Mouse (Mus musculus): ENCODE data around the gene Gjd2. TPM values are rescaled to one million over a fixed set of nuclear protein-coding genes. Genes with fewer than 3 reads are reported as not detected.

Gene Gjd2
- not detected for polyA plus RNA-seq (2014; fragmentation: Illumina TruSeq; extraction: RNeasy Lipid Tissue Mini Kit (QIAGEN cat#74804); ENCODE audit: low read depth, low replicate concordance)

DNA sequence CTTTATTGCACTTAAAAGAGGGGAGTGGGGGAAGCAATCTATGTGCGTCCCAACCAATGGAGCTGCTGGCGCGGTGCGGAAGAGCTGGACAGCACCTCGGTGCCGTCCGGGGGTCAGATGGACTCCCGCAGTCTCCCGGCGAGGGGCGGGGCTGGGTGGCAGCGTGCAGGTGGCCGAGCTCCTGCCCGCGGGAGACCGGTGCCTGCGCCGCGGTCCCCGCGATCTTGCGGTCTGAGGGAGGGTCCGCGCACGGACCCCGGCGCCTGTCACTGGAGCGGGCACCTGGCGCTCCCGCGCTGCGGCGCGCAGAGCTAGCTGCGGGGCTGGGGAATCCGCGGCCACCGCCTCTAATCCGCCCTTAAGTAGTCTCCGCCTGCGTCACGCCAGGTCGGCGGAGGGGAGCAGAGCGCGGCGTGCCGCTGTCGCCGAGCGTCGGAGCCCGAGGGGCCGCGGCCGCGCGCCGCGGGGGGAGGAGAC, at the start of gene Gjd2:
Gene Gjd2, minus strand, starts transcription at position 325 of the 477 bp plus-strand sequence.

DNA sequence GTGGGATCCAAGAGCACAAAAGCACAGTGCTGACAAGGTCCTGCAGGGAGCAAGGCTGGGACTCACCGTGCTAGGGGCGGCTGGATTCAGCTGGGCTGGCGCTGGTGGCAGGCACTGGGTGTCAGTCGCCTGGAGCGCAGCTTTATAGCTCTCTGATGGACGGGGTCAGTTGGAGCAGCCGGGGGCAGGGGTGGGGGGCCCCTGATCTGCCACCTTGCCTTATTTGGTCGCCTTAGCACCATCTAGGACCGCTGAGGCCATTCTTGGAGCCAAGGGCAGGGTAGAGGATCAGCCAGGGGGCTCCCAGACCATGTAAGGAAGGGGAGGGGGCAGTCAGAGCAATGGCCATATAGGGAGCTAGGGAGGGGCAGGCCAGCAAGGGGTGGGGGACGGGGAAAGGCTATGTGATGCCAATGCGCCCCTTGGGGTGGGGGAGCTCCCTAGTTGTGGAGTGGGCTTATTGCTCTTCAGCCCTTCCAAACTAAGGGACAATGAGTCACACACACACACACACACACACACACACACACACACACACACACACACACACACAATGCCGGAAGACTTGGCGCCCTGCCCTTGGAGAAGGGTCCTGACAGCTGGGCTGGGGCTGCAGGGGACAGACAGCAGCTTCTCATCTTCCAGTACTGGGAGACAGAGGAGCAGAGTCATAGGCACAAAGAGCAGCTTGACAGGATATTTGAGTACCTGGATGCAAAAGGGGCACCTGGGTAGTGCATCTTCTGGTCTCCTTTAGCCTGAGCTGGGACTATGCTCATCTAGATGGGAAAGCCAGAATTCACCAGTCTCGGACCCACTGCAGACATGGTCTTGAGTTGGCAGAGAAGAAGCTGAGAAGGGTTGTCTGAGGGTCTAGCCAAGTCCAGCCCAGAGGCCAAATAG, 39.5 kb upstream of the Gjd2 start, which contains the start of gene Actc1:
Gene Actc1, minus strand, starts transcription at position 853 of the 903 bp plus-strand sequence.

Other genes with a start within 250 kb of the Gjd2 start
- gene Scg5, start 184.5 kb downstream of the Gjd2 start, polyA plus RNA-seq (2014; fragmentation: Illumina TruSeq; extraction: RNeasy Lipid Tissue Mini Kit (QIAGEN cat#74804); ENCODE audit: low read depth, low replicate concordance), result not detected
- gene Arhgap11a, start 165.0 kb downstream of the Gjd2 start, polyA plus RNA-seq (2014; fragmentation: Illumina TruSeq; extraction: RNeasy Lipid Tissue Mini Kit (QIAGEN cat#74804); ENCODE audit: low read depth, low replicate concordance), result 1.2 TPM
- gene Actc1, start 39.9 kb upstream of the Gjd2 start, polyA plus RNA-seq (2014; fragmentation: Illumina TruSeq; extraction: RNeasy Lipid Tissue Mini Kit (QIAGEN cat#74804); ENCODE audit: low read depth, low replicate concordance), result not detected
- 9.2 TPM for gene Aqr, start 173.4 kb upstream of the Gjd2 start, polyA plus RNA-seq (2014; fragmentation: Illumina TruSeq; extraction: RNeasy Lipid Tissue Mini Kit (QIAGEN cat#74804); ENCODE audit: low read depth, low replicate concordance)
- 11.2 TPM for gene Zfp770, start 187.8 kb upstream of the Gjd2 start, polyA plus RNA-seq (2014; fragmentation: Illumina TruSeq; extraction: RNeasy Lipid Tissue Mini Kit (QIAGEN cat#74804); ENCODE audit: low read depth, low replicate concordance)

All from liver, adult 10 weeks (tissue).